Mouse (Mus musculus): ENCODE measurements at regions not wholly inside any gene's neighbourhood (a gene's known extent, or its start where the extent isn't known, plus 50 kb on each side); places are given as distances from the start of the nearest gene placed in this dataset.

- no peaks in the 10 kb centered on the region for H3K36me3 ChIP-seq (ENCODE audit: control insufficient read depth, insufficient read depth, low read length, poor library complexity, severe bottlenecking)
- H3K9me3 ChIP-seq (replicated peaks; ENCODE audit: control insufficient read depth, insufficient read depth, low read length, poor library complexity, severe bottlenecking), result no peaks in the 10 kb centered on the region
- no peak overlapping the region for H3K9ac ChIP-seq (ENCODE audit: low read depth, poor library complexity, severe bottlenecking)
- no peak overlapping the region for H3K27ac ChIP-seq (ENCODE audit: insufficient read depth, low read length)
- no peak overlapping the region for H3K4me3 ChIP-seq (ENCODE audit: low read depth, low read length)
- no peaks in the 10 kb centered on the region for H3K4me1 ChIP-seq (ENCODE audit: control insufficient read depth, insufficient read depth, low read length)
- H3K27me3 ChIP-seq (ENCODE audit: control insufficient read depth, insufficient read depth, low read length, poor library complexity, severe bottlenecking), result no peaks in the 10 kb centered on the region
- TF ChIP-seq CTCF (IDR thresholded peaks at IDR 0.05; ENCODE audit: low read depth, low read length), result no peak
- no peak for TF ChIP-seq EP300 (IDR thresholded peaks at IDR 0.05; ENCODE audit: insufficient read depth, low read depth, low read length)
- TF ChIP-seq POLR2A (IDR thresholded peaks at IDR 0.05; ENCODE audit: insufficient read depth, low read length), result no peak
Measured at GRCm38 (mm10) chr14:25248941-25249340, 210.0 kb upstream of the Zmiz1 start.

GRCm38 (mm10) chr14:25253016-25253850 lies 205.8 kb upstream of the Zmiz1 start:
- Histone ChIP-seq H3K9ac (ENCODE audit: low read depth, poor library complexity, severe bottlenecking) (no peak overlapping the region), H3K4me3 (ENCODE audit: low read depth, low read length) (no peak overlapping the region), H3K27me3 (ENCODE audit: control insufficient read depth, insufficient read depth, low read length, poor library complexity, severe bottlenecking) (no peaks in the 10 kb centered on the region), H3K36me3 (ENCODE audit: control insufficient read depth, insufficient read depth, low read length, poor library complexity, severe bottlenecking) (no peaks in the 10 kb centered on the region), H3K9me3 (replicated peaks; ENCODE audit: control insufficient read depth, insufficient read depth, low read length, poor library complexity, severe bottlenecking) (no peaks in the 10 kb centered on the region), H3K4me1 (ENCODE audit: control insufficient read depth, insufficient read depth, low read length) (no peaks in the 10 kb centered on the region), H3K27ac (ENCODE audit: insufficient read depth, low read length) (no peak overlapping the region)
- no peak for TF ChIP-seq EP300 (IDR thresholded peaks at IDR 0.05; ENCODE audit: insufficient read depth, low read depth, low read length)
- TF ChIP-seq CTCF (IDR thresholded peaks at IDR 0.05; ENCODE audit: low read depth, low read length), result no peak
- no peak for TF ChIP-seq POLR2A (IDR thresholded peaks at IDR 0.05; ENCODE audit: insufficient read depth, low read length)

- Histone ChIP-seq H3K4me1 (ENCODE audit: control insufficient read depth, insufficient read depth, low read length) (no peaks in the 10 kb centered on the region), H3K27ac (ENCODE audit: insufficient read depth, low read length) (no peak overlapping the region), H3K27me3 (ENCODE audit: control insufficient read depth, insufficient read depth, low read length, poor library complexity, severe bottlenecking) (no peaks in the 10 kb centered on the region), H3K9ac (ENCODE audit: low read depth, poor library complexity, severe bottlenecking) (no peak overlapping the region), H3K36me3 (ENCODE audit: control insufficient read depth, insufficient read depth, low read length, poor library complexity, severe bottlenecking) (no peaks in the 10 kb centered on the region), H3K4me3 (ENCODE audit: low read depth, low read length) (no peak overlapping the region), H3K9me3 (replicated peaks; ENCODE audit: control insufficient read depth, insufficient read depth, low read length, poor library complexity, severe bottlenecking) (no peaks in the 10 kb centered on the region)
- no peak for TF ChIP-seq CTCF (IDR thresholded peaks at IDR 0.05; ENCODE audit: low read depth, low read length)
- no peak for TF ChIP-seq POLR2A (IDR thresholded peaks at IDR 0.05; ENCODE audit: insufficient read depth, low read length)
- TF ChIP-seq EP300 (IDR thresholded peaks at IDR 0.05; ENCODE audit: insufficient read depth, low read depth, low read length), result no peak
Measured at GRCm38 (mm10) chr14:25263121-25263520, 195.9 kb upstream of the Zmiz1 start.

GRCm38 (mm10) chr14:25266846-25267245 lies 192.1 kb upstream of the Zmiz1 start:
- H3K9me3 ChIP-seq (replicated peaks; ENCODE audit: control insufficient read depth, insufficient read depth, low read length, poor library complexity, severe bottlenecking), result no peaks in the 10 kb centered on the region
- H3K27me3 ChIP-seq (ENCODE audit: control insufficient read depth, insufficient read depth, low read length, poor library complexity, severe bottlenecking), result no peaks in the 10 kb centered on the region
- TF ChIP-seq EP300 (IDR thresholded peaks at IDR 0.05; ENCODE audit: insufficient read depth, low read depth, low read length), result no peak
- no peak for TF ChIP-seq POLR2A (IDR thresholded peaks at IDR 0.05; ENCODE audit: insufficient read depth, low read length)
- no peak for TF ChIP-seq CTCF (IDR thresholded peaks at IDR 0.05; ENCODE audit: low read depth, low read length)
- no peaks in the 10 kb centered on the region for H3K36me3 ChIP-seq (ENCODE audit: control insufficient read depth, insufficient read depth, low read length, poor library complexity, severe bottlenecking)
- H3K27ac ChIP-seq (ENCODE audit: insufficient read depth, low read length), result no peak overlapping the region
- no peak overlapping the region for H3K9ac ChIP-seq (ENCODE audit: low read depth, poor library complexity, severe bottlenecking)
- H3K4me3 ChIP-seq (ENCODE audit: low read depth, low read length), result no peak overlapping the region
- no peaks in the 10 kb centered on the region for H3K4me1 ChIP-seq (ENCODE audit: control insufficient read depth, insufficient read depth, low read length)

- H3K9me3 ChIP-seq (replicated peaks; ENCODE audit: control insufficient read depth, insufficient read depth, low read length, poor library complexity, severe bottlenecking), result no peaks in the 10 kb centered on the region
- no peak overlapping the region for H3K9ac ChIP-seq (ENCODE audit: low read depth, poor library complexity, severe bottlenecking)
- no peaks in the 10 kb centered on the region for H3K27me3 ChIP-seq (ENCODE audit: control insufficient read depth, insufficient read depth, low read length, poor library complexity, severe bottlenecking)
- no peaks in the 10 kb centered on the region for H3K4me1 ChIP-seq (ENCODE audit: control insufficient read depth, insufficient read depth, low read length)
- H3K4me3 ChIP-seq (ENCODE audit: low read depth, low read length), result no peak overlapping the region
- no peak for TF ChIP-seq EP300 (IDR thresholded peaks at IDR 0.05; ENCODE audit: insufficient read depth, low read depth, low read length)
- TF ChIP-seq CTCF (IDR thresholded peaks at IDR 0.05; ENCODE audit: low read depth, low read length), result no peak
- TF ChIP-seq POLR2A (IDR thresholded peaks at IDR 0.05; ENCODE audit: insufficient read depth, low read length), result no peak
- no peak overlapping the region for H3K27ac ChIP-seq (ENCODE audit: insufficient read depth, low read length)
- no peaks in the 10 kb centered on the region for H3K36me3 ChIP-seq (ENCODE audit: control insufficient read depth, insufficient read depth, low read length, poor library complexity, severe bottlenecking)
Measured at GRCm38 (mm10) chr14:25268090-25268631, 190.8 kb upstream of the Zmiz1 start.

GRCm38 (mm10) chr14:25270227-25270876 lies 188.6 kb upstream of the Zmiz1 start:
- H3K9ac ChIP-seq (ENCODE audit: low read depth, poor library complexity, severe bottlenecking), result no peak overlapping the region
- H3K27ac ChIP-seq (ENCODE audit: insufficient read depth, low read length), result no peak overlapping the region
- H3K27me3 ChIP-seq (ENCODE audit: control insufficient read depth, insufficient read depth, low read length, poor library complexity, severe bottlenecking), result no peaks in the 10 kb centered on the region
- H3K36me3 ChIP-seq (ENCODE audit: control insufficient read depth, insufficient read depth, low read length, poor library complexity, severe bottlenecking), result no peaks in the 10 kb centered on the region
- H3K9me3 ChIP-seq (replicated peaks; ENCODE audit: control insufficient read depth, insufficient read depth, low read length, poor library complexity, severe bottlenecking), result no peaks in the 10 kb centered on the region
- TF ChIP-seq CTCF (IDR thresholded peaks at IDR 0.05; ENCODE audit: low read depth, low read length), result no peak
- no peak for TF ChIP-seq EP300 (IDR thresholded peaks at IDR 0.05; ENCODE audit: insufficient read depth, low read depth, low read length)
- no peak for TF ChIP-seq POLR2A (IDR thresholded peaks at IDR 0.05; ENCODE audit: insufficient read depth, low read length)
- H3K4me1 ChIP-seq (ENCODE audit: control insufficient read depth, insufficient read depth, low read length), result no peaks in the 10 kb centered on the region
- no peak overlapping the region for H3K4me3 ChIP-seq (ENCODE audit: low read depth, low read length)
